11 mouse cellular contexts compared by ENCODE assay signal in the genomic region with DNA sequence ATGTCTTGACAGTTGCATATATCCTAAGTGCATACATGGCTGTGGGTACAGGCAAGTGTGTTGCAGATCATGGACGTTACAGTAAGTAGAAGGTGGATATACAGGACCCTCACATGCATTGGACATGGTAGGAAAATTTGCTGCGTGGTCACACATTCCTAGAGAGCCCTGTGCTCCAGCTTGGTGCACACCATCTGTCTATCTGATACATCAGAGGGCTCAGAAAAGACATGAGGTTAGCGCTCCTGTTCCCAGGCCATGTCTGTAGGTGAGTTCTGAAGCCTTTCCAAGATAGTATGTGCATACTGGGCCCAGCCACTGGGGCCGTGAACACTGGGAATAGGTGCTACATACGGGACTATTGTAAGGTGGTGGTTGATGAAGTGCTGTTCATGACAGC. TPM values are rescaled to one million over a fixed set of nuclear protein-coding genes. Genes with fewer than 3 reads are reported as not detected.
DNase-seq lines count a peak whose midpoint lies in the region; ATAC-seq and TF ChIP-seq lines count a peak whose summit lies in the region.
"Had no signal": no experiment of that assay in that cellular context is flagged by ENCODE, and none has a peak within 500 bp of the region (broad histone marks: within the 10 kb centered on the region; RNA-seq: fewer than 3 reads in every experiment).

No protein-coding gene starts in this region.

- peaks cover 46% of the 10 kb centered on the region for H3K36me3 ChIP-seq in embryonic facial prominence, embryonic 13.5 days
- no peaks in the 10 kb centered on the region for H3K36me3 ChIP-seq in forebrain, embryonic 16.5 days (ENCODE audit: control insufficient read depth, insufficient read depth)
- H3K36me3 ChIP-seq in midbrain, embryonic 14.5 days (ENCODE audit: control insufficient read depth, insufficient read depth, low read length) = peaks cover 56% of the 10 kb centered on the region

- no peaks in the 10 kb centered on the region for H3K27me3 ChIP-seq in embryonic facial prominence, embryonic 13.5 days
- H3K27me3 ChIP-seq in forebrain, embryonic 16.5 days (replicated peaks; ENCODE audit: control insufficient read depth, insufficient read depth, low read length) = no peaks in the 10 kb centered on the region
- H3K27me3 ChIP-seq in midbrain, embryonic 14.5 days (ENCODE audit: control insufficient read depth, insufficient read depth, low read length) = no peaks in the 10 kb centered on the region

- DNase-seq in layer of hippocampus, adult 2 months (ENCODE audit: low spot score in 2 of 2) = no peak
- no peak for DNase-seq in layer of hippocampus, adult 9-10 months (ENCODE audit: low spot score)
- DNase-seq in midbrain, embryonic 14.5 days = no peak
- no peak for DNase-seq in adipocyte (ENCODE audit: low spot score)
- no peak for DNase-seq in embryo, embryonic 11 days
- no peak for DNase-seq in frontal cortex, postnatal 10 days (ENCODE audit: low spot score in 2 of 2)
- DNase-seq: layer of hippocampus, adult 9-11 months; thymus, postnatal 4 days had no signal

- H3K9me3 ChIP-seq in embryonic facial prominence, embryonic 13.5 days = no peaks in the 10 kb centered on the region
- H3K9me3 ChIP-seq in forebrain, embryonic 16.5 days (ENCODE audit: control insufficient read depth, low read length) = no peaks in the 10 kb centered on the region
- H3K9me3 ChIP-seq in midbrain, embryonic 14.5 days (ENCODE audit: control insufficient read depth, low read length) = no peaks in the 10 kb centered on the region

- H3K4me3 ChIP-seq in layer of hippocampus, adult 2 months = peak overlapping the region; percentile 81
- no peak overlapping the region for H3K4me3 ChIP-seq in embryonic facial prominence, embryonic 13.5 days
- H3K4me3 ChIP-seq in forebrain, embryonic 16.5 days (replicated peaks; ENCODE audit: low read length) = no peak overlapping the region; the same call in 1 of the 2 replicates
- 0 out of 2 replicates have a peak overlapping the region, but pooled peaks have one; percentile 75 for H3K4me3 ChIP-seq in midbrain, embryonic 14.5 days (replicated peaks; ENCODE audit: low read depth, low read length)

- no peak overlapping the region for H3K27ac ChIP-seq in layer of hippocampus, adult 2 months
- H3K27ac ChIP-seq in embryonic facial prominence, embryonic 13.5 days = no peak overlapping the region
- no peak overlapping the region for H3K27ac ChIP-seq in forebrain, embryonic 16.5 days (ENCODE audit: low read length)
- no peak overlapping the region for H3K27ac ChIP-seq in midbrain, embryonic 14.5 days (replicated peaks; ENCODE audit: low read depth, low read length)

- TF ChIP-seq CTCF in layer of hippocampus, adult 2 months (conservative IDR thresholded peaks at IDR 0.05) = no peak

- peaks cover 38% of the 10 kb centered on the region for H3K4me1 ChIP-seq in embryonic facial prominence, embryonic 13.5 days
- peaks cover 25% of the 10 kb centered on the region for H3K4me1 ChIP-seq in forebrain, embryonic 16.5 days (replicated peaks; ENCODE audit: control insufficient read depth, insufficient read depth, low read length)
- peaks cover 18% of the 10 kb centered on the region for H3K4me1 ChIP-seq in midbrain, embryonic 14.5 days (ENCODE audit: control insufficient read depth, insufficient read depth, low read length)

- peak overlapping the region; percentile 90; the same call in 1 of the 2 replicates for H3K9ac ChIP-seq in embryonic facial prominence, embryonic 13.5 days
- H3K9ac ChIP-seq in forebrain, embryonic 16.5 days (replicated peaks; ENCODE audit: low read depth, low read length) = 0 out of 2 replicates have a peak overlapping the region, but pooled peaks have one; percentile 95
- H3K9ac ChIP-seq in midbrain, embryonic 14.5 days (replicated peaks; ENCODE audit: low read length) = no peak overlapping the region

- ATAC-seq in embryonic facial prominence, embryonic 13.5 days (ENCODE audit: insufficient number of reproducible peaks, insufficient read depth, low FRiP score, low TSS enrichment, low read depth) = no peak
- no peak for ATAC-seq in forebrain, embryonic 16.5 days
- no peak for ATAC-seq in midbrain, embryonic 14.5 days (ENCODE audit: low FRiP score, low TSS enrichment)

- 92% methylated on average over 5 of the region's 5 CpGs for WGBS in embryonic facial prominence, embryonic 13.5 days
- 86% methylated on average over 5 of the region's 5 CpGs for WGBS in forebrain, embryonic 16.5 days
- WGBS in midbrain, embryonic 14.5 days = 92% methylated on average over 5 of the region's 5 CpGs

- H3K4me2 ChIP-seq in embryonic facial prominence, embryonic 13.5 days = peak overlapping the region; percentile 92
- peak overlapping the region; percentile 97 for H3K4me2 ChIP-seq in forebrain, embryonic 16.5 days (ENCODE audit: low read length)
- peak overlapping the region; percentile 91 for H3K4me2 ChIP-seq in midbrain, embryonic 14.5 days (ENCODE audit: low read length)

RNA-seq across cellular contexts. Expression of a gene that starts 1.8 kb away (rescaled TPM):
- total RNA-seq in layer of hippocampus, adult 2 months (2021) = 10 to 100 TPM; 32.7 to 39.0 TPM
- polyA plus RNA-seq in embryonic facial prominence, embryonic 13.5 days (2015; fragmentation: Nextera tagmentation; extraction: Ambion mirVana) = 1.2 and 1.4 TPM in 2 replicates
- polyA plus RNA-seq in forebrain, embryonic 16.5 days (2015; fragmentation: Nextera tagmentation; extraction: Ambion mirVana) = 7.3 and 11.4 TPM in 2 replicates
- polyA plus RNA-seq in midbrain, embryonic 14.5 days (2014; fragmentation: Nextera tagmentation; extraction: Ambion mirVana) = 7.5 and 19.8 TPM in 2 replicates

RNA-seq across cellular contexts. Expression of a gene that starts 24.5 kb away (rescaled TPM):
- 10 to 100 TPM; 49.9 to 51.4 TPM for total RNA-seq in layer of hippocampus, adult 2 months (2021)
- polyA plus RNA-seq in embryonic facial prominence, embryonic 13.5 days (2015; fragmentation: Nextera tagmentation; extraction: Ambion mirVana) = 93.8 and 94.9 TPM in 2 replicates
- polyA plus RNA-seq in forebrain, embryonic 16.5 days (2015; fragmentation: Nextera tagmentation; extraction: Ambion mirVana) = 98.2 and 101 TPM in 2 replicates
- 77.4 and 79.8 TPM in 2 replicates for polyA plus RNA-seq in midbrain, embryonic 14.5 days (2014; fragmentation: Nextera tagmentation; extraction: Ambion mirVana)

RNA-seq across cellular contexts. Expression of a gene that starts 31.8 kb away (rescaled TPM):
- total RNA-seq in layer of hippocampus, adult 2 months (2021) = 10 to 100 TPM; 90.9 to 92.8 TPM
- polyA plus RNA-seq in embryonic facial prominence, embryonic 13.5 days (2015; fragmentation: Nextera tagmentation; extraction: Ambion mirVana) = 136 and 142 TPM in 2 replicates
- 134 and 150 TPM in 2 replicates for polyA plus RNA-seq in forebrain, embryonic 16.5 days (2015; fragmentation: Nextera tagmentation; extraction: Ambion mirVana)
- 162 and 177 TPM in 2 replicates for polyA plus RNA-seq in midbrain, embryonic 14.5 days (2014; fragmentation: Nextera tagmentation; extraction: Ambion mirVana)

RNA-seq across cellular contexts. Expression of a gene that starts 38.1 kb away (rescaled TPM):
- 1 to 10 TPM; 9.6 to 9.8 TPM for total RNA-seq in layer of hippocampus, adult 2 months (2021)
- 8.6 and 9.6 TPM in 2 replicates for polyA plus RNA-seq in embryonic facial prominence, embryonic 13.5 days (2015; fragmentation: Nextera tagmentation; extraction: Ambion mirVana)
- polyA plus RNA-seq in forebrain, embryonic 16.5 days (2015; fragmentation: Nextera tagmentation; extraction: Ambion mirVana) = 27.3 and 29.6 TPM in 2 replicates
- polyA plus RNA-seq in midbrain, embryonic 14.5 days (2014; fragmentation: Nextera tagmentation; extraction: Ambion mirVana) = 18.0 and 24.4 TPM in 2 replicates
- total RNA-seq: monocyte, adult 5-6 weeks had no signal

RNA-seq across cellular contexts. Expression of a gene that starts 42.3 kb away (rescaled TPM):
- 10 to 100 TPM; 26.5 to 27.9 TPM for total RNA-seq in layer of hippocampus, adult 2 months (2021)
- 6.5 and 8.7 TPM in 2 replicates for polyA plus RNA-seq in embryonic facial prominence, embryonic 13.5 days (2015; fragmentation: Nextera tagmentation; extraction: Ambion mirVana)
- polyA plus RNA-seq in forebrain, embryonic 16.5 days (2015; fragmentation: Nextera tagmentation; extraction: Ambion mirVana) = 4.8 and 7.5 TPM in 2 replicates
- polyA plus RNA-seq in midbrain, embryonic 14.5 days (2014; fragmentation: Nextera tagmentation; extraction: Ambion mirVana) = 6.3 and 13.8 TPM in 2 replicates

Comparison
In these comparisons a context has a peak if more than half of its experiments do, and no peak if none do; other contexts are left out.
1. H3K4me3 ChIP-seq: peak in layer of hippocampus, adult 2 months (single experiment) and midbrain, embryonic 14.5 days (single experiment); none in embryonic facial prominence, embryonic 13.5 days (single experiment) and forebrain, embryonic 16.5 days (single experiment).
2. Peak in every context shown above with its lines, with median percentiles within 50 percentile points of each other: H3K4me2 ChIP-seq.